Mouse (Mus musculus) megakaryocyte, embryonic 14.5 days (primary cell): ENCODE measurements around the gene Ifna13.

Source experiments
- FLI1 ChIP-seq: IDR thresholded peaks from 2 replicates; pipeline ENCODE4 v1.6.1; 2012; ENCODE audit warnings: low read length, inconsistent platforms, mixed read lengths
- GATA1 ChIP-seq: IDR thresholded peaks from 3 replicates; pipeline ENCODE4 v1.6.1; 2012; ENCODE audit warnings: mixed read lengths, low read length, inconsistent platforms, borderline replicate concordance

DNA sequence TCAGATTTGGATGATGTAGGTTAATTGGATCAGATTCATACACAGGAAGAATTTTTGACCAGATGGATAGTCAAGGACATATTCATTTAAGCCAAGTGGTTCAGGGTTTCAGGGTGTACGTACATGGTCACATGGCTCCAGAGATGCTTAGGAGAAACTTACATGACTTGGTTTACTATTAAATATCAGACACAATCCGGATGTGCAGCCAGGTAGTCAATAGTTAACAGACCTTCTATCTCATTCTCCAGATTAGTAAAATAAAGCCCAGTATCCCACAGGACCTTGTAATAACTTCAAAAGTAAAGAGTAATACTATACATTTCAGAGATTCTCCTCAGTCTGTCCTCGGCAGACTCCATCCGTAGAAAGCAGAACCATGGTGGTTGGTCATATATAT, 9.9 kb downstream of the Ifna13 start, which contains the start of gene C87499:
- TF ChIP-seq GATA1 = no peak
- TF ChIP-seq FLI1 = no peak
